Mouse (Mus musculus) stomach, postnatal 0 days (tissue): ENCODE data around the gene Gm40193. TPM values are rescaled to one million over a fixed set of nuclear protein-coding genes. Genes with fewer than 3 reads are reported as not detected.

ENCODE experiments used
- ATAC-seq: fragments of 200-750 bp; cut with Nextera tagmentation; 2 replicates; pipeline ENCODE4 v1.8.0; 2017; ENCODE audit not compliant: low FRiP score, low TSS enrichment
- DNase-seq: peaks from one replicate; pipeline ENCODE4 v3.0.0-alpha.2; 2016; ENCODE audit warnings: low spot score
- H3K27ac ChIP-seq: fragments of 300-500 bp; sonication (generic); replicated peaks from 2 replicates; pipeline ENCODE4 v1.5.1; 2014; ENCODE audit warnings: mild to moderate bottlenecking, control low read depth
- H3K27me3 ChIP-seq: fragments of 300-500 bp; sonication (generic); 2 replicates; pipeline ENCODE4 v1.6.1; 2014; ENCODE audit warnings: low read length; ENCODE audit not compliant: control insufficient read depth, insufficient read depth
- H3K36me3 ChIP-seq: fragments of 300-500 bp; sonication (generic); 2 replicates; pipeline ENCODE4 v1.6.1; 2014; ENCODE audit warnings: low read length, mixed read lengths; ENCODE audit not compliant: control insufficient read depth, insufficient read depth
- H3K4me1 ChIP-seq: fragments of 300-500 bp; sonication (generic); replicated peaks from 2 replicates; pipeline ENCODE4 v1.6.1; 2014; ENCODE audit warnings: antibody characterized with exemption; ENCODE audit not compliant: control insufficient read depth, insufficient read depth
- H3K4me2 ChIP-seq: fragments of 300-500 bp; sonication (generic); replicated peaks from 2 replicates; pipeline ENCODE4 v1.6.1; 2014; ENCODE audit warnings: low read depth, mild to moderate bottlenecking, control low read depth, moderate library complexity
- H3K4me3 ChIP-seq: fragments of 300-500 bp; sonication (generic); 2 replicates; pipeline ENCODE4 v1.5.1; 2014; ENCODE audit warnings: low read depth, low read length, control low read depth
- H3K9ac ChIP-seq: fragments of 300-500 bp; sonication (generic); 2 replicates; pipeline ENCODE4 v1.6.1; 2014; ENCODE audit warnings: mild to moderate bottlenecking, low read length, control low read depth, mixed read lengths
- H3K9me3 ChIP-seq: fragments of 300-500 bp; sonication (generic); 2 replicates; pipeline ENCODE4 v1.6.1; 2016; ENCODE audit warnings: low read length; ENCODE audit not compliant: control insufficient read depth
- CTCF ChIP-seq: IDR thresholded peaks from 2 replicates; pipeline ENCODE4 v1.5.1; 2016; ENCODE audit warnings: antibody characterized with exemption, low read depth, mild to moderate bottlenecking, moderate library complexity
- EP300 ChIP-seq: optimal IDR thresholded peaks from 2 replicates; pipeline ENCODE3; 2016; ENCODE audit warnings: antibody characterized with exemption
- WGBS: fragments of 180-500 bp; shearing (Covaris S2); extraction: QIAGEN DNeasy Blood & Tissue Kit; methylation state at CpG from one replicate; pipeline ENCODE4 v1.1.7; 2014; 5-methylcytosine and 5-hydroxymethylcytosine counted together
- polyA plus RNA-seq: library from polyadenylated mRNA; unstranded; fragments of >200 nt; fragmentation: Nextera tagmentation; extraction: Ambion mirVana; gene quantifications from 2 replicates; pipeline ENCODE4 v1.2.1, GENCODE M21; 2015

The Gm40193 gene
- polyA plus RNA-seq, 1 experiment from 2014 or later = not detected

DNA sequence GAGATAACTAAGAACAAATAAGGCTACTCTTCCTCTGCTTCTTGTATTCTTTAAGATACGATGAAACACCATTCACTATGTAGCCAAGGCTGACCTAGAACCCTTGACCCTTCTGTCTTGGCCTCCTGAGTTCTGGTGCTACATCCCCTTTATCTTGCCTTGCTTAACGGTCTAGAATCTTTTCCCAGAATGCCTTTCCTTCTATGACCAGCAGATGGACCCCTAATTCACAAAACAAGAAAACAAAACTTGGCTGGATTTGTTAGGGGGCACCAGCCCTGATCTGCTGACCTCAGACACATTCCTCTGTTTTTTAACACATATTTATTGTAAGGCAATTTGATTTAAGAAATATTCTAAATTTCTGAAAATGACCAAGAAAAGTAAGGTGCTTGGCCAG lies 16.4 kb downstream of the Gm40193 start:
- no peak overlapping the region for H3K27ac ChIP-seq
- H3K4me3 ChIP-seq = no peak overlapping the region
- no peaks in the 10 kb centered on the region for H3K9me3 ChIP-seq
- H3K4me1 ChIP-seq = no peaks in the 10 kb centered on the region
- no peak overlapping the region for H3K4me2 ChIP-seq
- H3K9ac ChIP-seq = no peak overlapping the region
- WGBS = 28% methylated on average over 2 of the region's 2 CpGs
- TF ChIP-seq CTCF (peak; percentile 85), EP300 (no peak)
- no peaks in the 10 kb centered on the region for H3K36me3 ChIP-seq
- no peak for ATAC-seq
- H3K27me3 ChIP-seq = no peaks in the 10 kb centered on the region
- DNase-seq = no peak

DNA sequence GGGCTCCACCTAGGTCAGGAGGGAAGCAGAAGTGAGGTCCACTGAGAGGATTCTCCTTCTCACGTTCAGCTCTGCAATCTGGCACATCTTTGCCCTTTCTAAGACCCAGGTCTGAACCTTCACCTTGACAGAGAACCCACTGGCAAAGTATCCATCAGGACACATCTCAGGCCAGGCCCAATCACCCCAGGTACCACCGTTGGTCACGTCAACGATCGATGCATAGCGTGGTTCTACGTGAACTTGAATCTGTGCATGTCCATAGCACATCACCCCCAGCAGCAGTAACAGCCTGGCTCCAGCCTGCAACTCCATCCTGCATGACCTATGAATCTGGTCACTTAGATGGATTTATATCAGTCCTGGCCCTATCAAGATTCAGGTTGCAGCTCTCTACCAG lies 18.5 kb downstream of the Gm40193 start, which contains the start of gene Vmo1:
Gene Vmo1 (minus strand): TSS at position 329 of the 400 bp plus-strand sequence.
- no peak within 1 kb of the TSS for H3K27ac ChIP-seq
- H3K27me3 ChIP-seq = no peaks in the 10 kb centered on the region
- WGBS = 88% methylated on average over 7 of the region's 7 CpGs
- no peak within 1 kb of the TSS for H3K9ac ChIP-seq
- TF ChIP-seq EP300 = no peak
- H3K36me3 ChIP-seq = no peaks in the 10 kb centered on the region
- H3K4me3 ChIP-seq = no peak within 1 kb of the TSS
- DNase-seq (no peak), ATAC-seq (no peak)
- H3K4me1 ChIP-seq = no peaks in the 10 kb centered on the region
- no peaks in the 10 kb centered on the region for H3K9me3 ChIP-seq
- H3K4me2 ChIP-seq = no peak within 1 kb of the TSS

GRCm38 (mm10) chr11:70513520-70513919 lies 19.2 kb downstream of the Gm40193 start:
- ATAC-seq (no peak), DNase-seq (no peak)
- Histone ChIP-seq H3K27me3 (no peaks in the 10 kb centered on the region), H3K4me1 (no peaks in the 10 kb centered on the region), H3K36me3 (no peaks in the 10 kb centered on the region), H3K27ac (no peak overlapping the region), H3K9me3 (no peaks in the 10 kb centered on the region), H3K9ac (no peak overlapping the region), H3K4me2 (no peak overlapping the region), H3K4me3 (no peak overlapping the region)
- 57% methylated on average over 11 of the region's 11 CpGs for WGBS
- TF ChIP-seq CTCF (peak; percentile 23; the same call in 1 of the 2 replicates), EP300 (no peak)

DNA sequence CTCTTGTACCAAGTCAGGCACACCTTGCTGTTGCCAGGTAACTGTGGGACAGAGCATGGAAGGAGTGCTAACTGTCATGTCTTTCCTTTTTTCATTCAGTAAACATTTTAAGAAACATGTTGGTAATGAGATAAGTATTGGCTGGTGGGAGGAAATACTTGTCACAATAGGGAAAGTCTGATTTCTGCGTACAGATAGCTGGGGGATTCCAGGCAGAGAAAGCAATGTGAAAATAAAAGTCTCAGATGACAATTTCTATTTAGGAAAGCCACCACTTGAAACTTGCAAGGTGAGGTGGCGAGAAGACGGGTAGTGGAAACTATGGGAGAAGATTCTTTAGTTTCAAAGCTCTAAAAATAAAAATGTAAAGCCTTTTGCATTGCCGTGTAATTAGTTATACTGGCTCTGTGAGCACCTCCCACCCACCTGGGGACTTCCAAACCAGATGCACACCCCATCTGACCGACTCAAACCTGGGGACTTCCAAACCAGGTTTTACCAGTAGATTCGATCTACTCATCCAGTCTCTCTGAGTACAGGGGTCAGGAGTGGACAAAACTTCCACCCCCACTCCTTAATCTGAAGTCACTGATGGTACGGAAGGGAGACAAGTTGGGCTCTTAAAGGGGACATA lies 19.9 kb downstream of the Gm40193 start:
- 77% methylated on average over 7 of the region's 7 CpGs for WGBS
- Histone ChIP-seq H3K36me3 (no peaks in the 10 kb centered on the region), H3K9ac (no peak overlapping the region), H3K4me2 (no peak overlapping the region), H3K4me1 (no peaks in the 10 kb centered on the region), H3K27me3 (no peaks in the 10 kb centered on the region), H3K4me3 (no peak overlapping the region), H3K9me3 (no peaks in the 10 kb centered on the region), H3K27ac (no peak overlapping the region)
- ATAC-seq (no peak), DNase-seq (no peak)
- no peak for TF ChIP-seq EP300
- TF ChIP-seq CTCF = no peak

DNA sequence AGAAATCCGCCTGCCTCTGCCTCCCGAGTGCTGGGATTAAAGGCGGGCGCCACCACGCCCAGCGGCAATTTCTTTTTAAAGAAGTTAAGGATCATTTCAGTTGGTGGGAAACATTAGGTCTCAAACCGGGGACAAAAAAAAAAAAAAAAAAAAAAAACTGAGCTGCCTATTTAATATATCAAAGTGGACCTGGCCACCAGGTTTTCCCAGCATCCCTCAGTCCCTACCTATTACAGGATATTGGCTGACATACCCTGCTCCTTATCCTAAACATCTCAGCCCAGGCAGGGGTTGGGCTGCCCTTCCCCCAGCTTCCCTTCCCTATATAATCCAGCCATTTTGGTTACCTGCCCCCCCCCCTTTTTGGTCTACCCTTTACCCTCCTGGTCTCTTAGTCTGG lies 20.9 kb downstream of the Gm40193 start:
- no peak for DNase-seq
- no peak for ATAC-seq
- TF ChIP-seq CTCF (no peak), EP300 (no peak)

GRCm38 (mm10) chr11:70511242-70511641 lies 21.5 kb downstream of the Gm40193 start:
- H3K36me3 ChIP-seq = no peaks in the 10 kb centered on the region
- no peaks in the 10 kb centered on the region for H3K9me3 ChIP-seq
- H3K4me2 ChIP-seq = no peak overlapping the region
- TF ChIP-seq CTCF (no peak), EP300 (no peak)
- ATAC-seq (no peak), DNase-seq (no peak)
- H3K27me3 ChIP-seq = no peaks in the 10 kb centered on the region
- no peak overlapping the region for H3K27ac ChIP-seq
- 53% methylated on average over 2 of the region's 2 CpGs for WGBS
- H3K4me3 ChIP-seq = no peak overlapping the region
- no peaks in the 10 kb centered on the region for H3K4me1 ChIP-seq
- H3K9ac ChIP-seq = no peak overlapping the region

More for the DNA sequence above, 20.9 kb downstream of the Gm40193 start:
- Histone ChIP-seq H3K9ac (no peak overlapping the region), H3K4me1 (no peaks in the 10 kb centered on the region), H3K27me3 (no peaks in the 10 kb centered on the region), H3K27ac (no peak overlapping the region), H3K4me3 (no peak overlapping the region), H3K4me2 (no peak overlapping the region), H3K36me3 (no peaks in the 10 kb centered on the region), H3K9me3 (no peaks in the 10 kb centered on the region)
- 92% methylated on average over 7 of the region's 7 CpGs for WGBS
